Mouse (Mus musculus): ENCODE data around the gene Ccdc61. TPM values are rescaled to one million over a fixed set of nuclear protein-coding genes. Genes with fewer than 3 reads are reported as not detected.

Ccdc61 gene
- polyA plus RNA-seq, 1 experiment from 2014 or later, result 39.7 TPM

- Histone ChIP-seq H3K9me3 (no peaks in the 10 kb centered on the region), H3K27me3 (no peaks in the 10 kb centered on the region), H3K36me3 (peaks cover 13% of the 10 kb centered on the region), H3K9ac (no peak overlapping the region), H3K4me2 (replicated peaks) (no peak overlapping the region), H3K27ac (no peak overlapping the region), H3K4me3 (no peak overlapping the region), H3K4me1 (peaks cover 10% of the 10 kb centered on the region)
- 76% methylated on average over 3 of the region's 3 CpGs for WGBS
- no peak for ATAC-seq (ENCODE audit: insufficient number of reproducible peaks, insufficient read depth, low FRiP score, low TSS enrichment)
These were observed 5.2 kb downstream of the Ccdc61 start for GRCm38 (mm10) chr7:18904971-18905370.

GRCm38 (mm10) chr7:18902486-18902885, 7.7 kb downstream of the Ccdc61 start:
- Histone ChIP-seq H3K27me3 (no peaks in the 10 kb centered on the region), H3K9me3 (no peaks in the 10 kb centered on the region), H3K4me3 (no peak overlapping the region), H3K9ac (no peak overlapping the region), H3K4me2 (replicated peaks) (no peak overlapping the region), H3K36me3 (peaks cover 35% of the 10 kb centered on the region), H3K27ac (no peak overlapping the region), H3K4me1 (no peaks in the 10 kb centered on the region)
- ATAC-seq (ENCODE audit: insufficient number of reproducible peaks, insufficient read depth, low FRiP score, low TSS enrichment), result no peak
- WGBS, result 78% methylated on average over 3 of the region's 3 CpGs

- Histone ChIP-seq H3K27me3 (no peaks in the 10 kb centered on the region), H3K4me3 (no peak overlapping the region), H3K4me2 (replicated peaks) (no peak overlapping the region), H3K9ac (no peak overlapping the region), H3K9me3 (no peaks in the 10 kb centered on the region), H3K36me3 (peaks cover 35% of the 10 kb centered on the region), H3K27ac (no peak overlapping the region), H3K4me1 (no peaks in the 10 kb centered on the region)
- 91% methylated on average over 2 of the region's 2 CpGs for WGBS
- ATAC-seq (ENCODE audit: insufficient number of reproducible peaks, insufficient read depth, low FRiP score, low TSS enrichment), result no peak
These were observed 9.7 kb downstream of the Ccdc61 start for GRCm38 (mm10) chr7:18900513-18900912.

GRCm38 (mm10) chr7:18896536-18896935, 13.7 kb downstream of the Ccdc61 start:
- Histone ChIP-seq H3K27ac (no peak overlapping the region), H3K27me3 (peaks cover 13% of the 10 kb centered on the region), H3K4me3 (no peak overlapping the region), H3K4me2 (replicated peaks) (no peak overlapping the region), H3K9me3 (no peaks in the 10 kb centered on the region), H3K36me3 (peaks cover 35% of the 10 kb centered on the region), H3K4me1 (peaks cover 16% of the 10 kb centered on the region), H3K9ac (no peak overlapping the region)
- no peak for ATAC-seq (ENCODE audit: insufficient number of reproducible peaks, insufficient read depth, low FRiP score, low TSS enrichment)
- 39% methylated on average over 5 of the region's 5 CpGs for WGBS

- Histone ChIP-seq H3K27ac (0 out of 2 replicates have a peak overlapping the region, but pooled peaks have one; percentile 11), H3K27me3 (peaks cover 13% of the 10 kb centered on the region), H3K36me3 (peaks cover 17% of the 10 kb centered on the region; the same call in 1 of the 2 replicates), H3K4me1 (peaks cover 16% of the 10 kb centered on the region), H3K9ac (peak overlapping the region; percentile 66), H3K4me3 (peak overlapping the region; percentile 42), H3K4me2 (replicated peaks) (peak overlapping the region; percentile 88), H3K9me3 (no peaks in the 10 kb centered on the region)
- ATAC-seq (ENCODE audit: insufficient number of reproducible peaks, insufficient read depth, low FRiP score, low TSS enrichment), result peak; percentile 18; the same call in 1 of the 2 replicates
- WGBS, result under 1% methylated on average over 41 of the region's 41 CpGs
These were observed 16.4 kb downstream of the Ccdc61 start for GRCm38 (mm10) chr7:18893651-18894430.

GRCm38 (mm10) chr7:18893009-18893408, 17.2 kb downstream of the Ccdc61 start:
- WGBS, result 35% methylated on average over 27 of the region's 27 CpGs
- peak overlapping the region; percentile 88 for H3K4me2 ChIP-seq (replicated peaks)

GRCm38 (mm10) chr7:18891872-18892599, 18.2 kb downstream of the Ccdc61 start:
- Histone ChIP-seq H3K9me3 (no peaks in the 10 kb centered on the region), H3K27me3 (peaks cover 13% of the 10 kb centered on the region), H3K4me3 (peak overlapping the region; percentile 42), H3K4me1 (peaks cover 16% of the 10 kb centered on the region), H3K36me3 (0 out of 2 replicates have a peak, but pooled peaks cover 6% of the 10 kb centered on the region), H3K4me2 (replicated peaks) (peak overlapping the region; percentile 88), H3K27ac (no peak overlapping the region), H3K9ac (peak overlapping the region; percentile 42; the same call in 1 of the 2 replicates)
- WGBS, result 20% methylated on average over 33 of the region's 33 CpGs
- ATAC-seq (ENCODE audit: insufficient number of reproducible peaks, insufficient read depth, low FRiP score, low TSS enrichment), result peak; percentile 25; the same call in 1 of the 2 replicates

More at GRCm38 (mm10) chr7:18893009-18893408, 17.2 kb downstream of the Ccdc61 start:
- Histone ChIP-seq H3K4me3 (peak overlapping the region; percentile 42), H3K27ac (no peak overlapping the region), H3K9ac (no peak overlapping the region), H3K36me3 (0 out of 2 replicates have a peak, but pooled peaks cover 10% of the 10 kb centered on the region), H3K4me1 (peaks cover 16% of the 10 kb centered on the region), H3K9me3 (no peaks in the 10 kb centered on the region), H3K27me3 (peaks cover 13% of the 10 kb centered on the region)
- no peak for ATAC-seq (ENCODE audit: insufficient number of reproducible peaks, insufficient read depth, low FRiP score, low TSS enrichment)

GRCm38 (mm10) chr7:18890848-18891247, 19.4 kb downstream of the Ccdc61 start:
- peaks cover 13% of the 10 kb centered on the region for H3K27me3 ChIP-seq
- WGBS, result 92% methylated on average over 8 of the region's 8 CpGs

GRCm38 (mm10) chr7:18886963-18887362, 23.3 kb downstream of the Ccdc61 start:
- 88% methylated on average over 1 of the region's 1 CpGs for WGBS
- Histone ChIP-seq H3K4me3 (no peak overlapping the region), H3K36me3 (0 out of 2 replicates have a peak, but pooled peaks cover 6% of the 10 kb centered on the region)

More at GRCm38 (mm10) chr7:18890848-18891247, 19.4 kb downstream of the Ccdc61 start:
- H3K9me3 ChIP-seq, result no peaks in the 10 kb centered on the region
- no peak overlapping the region for H3K27ac ChIP-seq
- H3K4me1 ChIP-seq, result peaks cover 16% of the 10 kb centered on the region
- 0 out of 2 replicates have a peak, but pooled peaks cover 6% of the 10 kb centered on the region for H3K36me3 ChIP-seq
- ATAC-seq (ENCODE audit: insufficient number of reproducible peaks, insufficient read depth, low FRiP score, low TSS enrichment), result no peak
- no peak overlapping the region for H3K4me2 ChIP-seq (replicated peaks)
- H3K9ac ChIP-seq, result no peak overlapping the region
- H3K4me3 ChIP-seq, result no peak overlapping the region

GRCm38 (mm10) chr7:18884745-18885422, 25.3 kb downstream of the Ccdc61 start:
- no peak overlapping the region for H3K27ac ChIP-seq
- H3K4me2 ChIP-seq (replicated peaks), result no peak overlapping the region
- H3K4me3 ChIP-seq, result no peak overlapping the region
- 60% methylated on average over 13 of the region's 13 CpGs for WGBS
- no peak for ATAC-seq (ENCODE audit: insufficient number of reproducible peaks, insufficient read depth, low FRiP score, low TSS enrichment)
- no peaks in the 10 kb centered on the region for H3K9me3 ChIP-seq
- no peak overlapping the region for H3K9ac ChIP-seq
- no peaks in the 10 kb centered on the region for H3K4me1 ChIP-seq
- no peaks in the 10 kb centered on the region for H3K27me3 ChIP-seq
- H3K36me3 ChIP-seq, result no peaks in the 10 kb centered on the region

More at GRCm38 (mm10) chr7:18886963-18887362, 23.3 kb downstream of the Ccdc61 start:
- no peaks in the 10 kb centered on the region for H3K4me1 ChIP-seq
- no peaks in the 10 kb centered on the region for H3K9me3 ChIP-seq
- H3K4me2 ChIP-seq (replicated peaks), result no peak overlapping the region
- no peak overlapping the region for H3K9ac ChIP-seq
- H3K27ac ChIP-seq, result no peak overlapping the region
- no peaks in the 10 kb centered on the region for H3K27me3 ChIP-seq
- no peak for ATAC-seq (ENCODE audit: insufficient number of reproducible peaks, insufficient read depth, low FRiP score, low TSS enrichment)

GRCm38 (mm10) chr7:18883991-18884744, 26.0 kb downstream of the Ccdc61 start:
- WGBS, result 60% methylated on average over 9 of the region's 9 CpGs

More at GRCm38 (mm10) chr7:18883991-18884744, 26.0 kb downstream of the Ccdc61 start:
- Histone ChIP-seq H3K9ac (no peak overlapping the region), H3K9me3 (no peaks in the 10 kb centered on the region), H3K4me3 (no peak overlapping the region), H3K4me2 (replicated peaks) (no peak overlapping the region), H3K27ac (no peak overlapping the region), H3K27me3 (no peaks in the 10 kb centered on the region), H3K4me1 (no peaks in the 10 kb centered on the region), H3K36me3 (no peaks in the 10 kb centered on the region)
- no peak for ATAC-seq (ENCODE audit: insufficient number of reproducible peaks, insufficient read depth, low FRiP score, low TSS enrichment)
